Mouse (Mus musculus): ENCODE measurements around the gene Wdr44. TPM values are rescaled to one million over a fixed set of nuclear protein-coding genes. Genes with fewer than 3 reads are reported as not detected.

The Wdr44 gene
- polyA plus RNA-seq, 2 experiments = 4.7 to 13.3 TPM

- H3K4me3 ChIP-seq (replicated peaks; ENCODE audit: low read length) = no peak overlapping the region
- ATAC-seq (ENCODE audit: low FRiP score, low read depth) = no peak
- TF ChIP-seq POLR2A (IDR thresholded peaks at IDR 0.05; ENCODE audit: borderline replicate concordance, extremely low read depth, insufficient read depth, insufficient read length) = no peak
- H3K9me3 ChIP-seq (ENCODE audit: control insufficient read depth, low read length) = no peaks in the 10 kb centered on the region
- H3K4me2 ChIP-seq (replicated peaks; ENCODE audit: low read depth, low read length, severe bottlenecking) = no peak overlapping the region
- no peaks in the 10 kb centered on the region for H3K4me1 ChIP-seq (ENCODE audit: control insufficient read depth, insufficient read depth, low read length)
- no peaks in the 10 kb centered on the region for H3K27me3 ChIP-seq (ENCODE audit: control insufficient read depth, insufficient read depth, low read length)
- DNase-seq (ENCODE audit: low spot score) = no peak
- no peak overlapping the region for H3K27ac ChIP-seq (replicated peaks; ENCODE audit: low read depth, low read length)
- 68% methylated on average over 2 of the region's 2 CpGs for WGBS
- no peaks in the 10 kb centered on the region for H3K36me3 ChIP-seq (ENCODE audit: control insufficient read depth, insufficient read depth, low read length)
- H3K9ac ChIP-seq (ENCODE audit: low read depth, low read length, severe bottlenecking) = no peak overlapping the region
These were observed 16.3 kb upstream of the Wdr44 start for GRCm38 (mm10) chrX:23676583-23676982.

- no peaks in the 10 kb centered on the region for H3K36me3 ChIP-seq (ENCODE audit: control insufficient read depth, insufficient read depth, low read length)
- no peak overlapping the region for H3K27ac ChIP-seq (replicated peaks; ENCODE audit: low read depth, low read length)
- H3K27me3 ChIP-seq (ENCODE audit: control insufficient read depth, insufficient read depth, low read length) = no peaks in the 10 kb centered on the region
- no peak overlapping the region for H3K9ac ChIP-seq (ENCODE audit: low read depth, low read length, severe bottlenecking)
- no peak for TF ChIP-seq POLR2A (IDR thresholded peaks at IDR 0.05; ENCODE audit: borderline replicate concordance, extremely low read depth, insufficient read depth, insufficient read length)
- WGBS = 77% methylated on average over 2 of the region's 2 CpGs
- ATAC-seq (ENCODE audit: low FRiP score, low read depth) = no peak
- H3K4me1 ChIP-seq (ENCODE audit: control insufficient read depth, insufficient read depth, low read length) = no peaks in the 10 kb centered on the region
- H3K9me3 ChIP-seq (ENCODE audit: control insufficient read depth, low read length) = no peaks in the 10 kb centered on the region
- H3K4me3 ChIP-seq (replicated peaks; ENCODE audit: low read length) = no peak overlapping the region
- no peak overlapping the region for H3K4me2 ChIP-seq (replicated peaks; ENCODE audit: low read depth, low read length, severe bottlenecking)
- no peak for DNase-seq (ENCODE audit: low spot score)
These were observed 15.3 kb upstream of the Wdr44 start for GRCm38 (mm10) chrX:23677511-23677910.

- Histone ChIP-seq H3K4me1 (ENCODE audit: control insufficient read depth, insufficient read depth, low read length) (no peaks in the 10 kb centered on the region), H3K36me3 (ENCODE audit: control insufficient read depth, insufficient read depth, low read length) (no peaks in the 10 kb centered on the region), H3K9me3 (ENCODE audit: control insufficient read depth, low read length) (no peaks in the 10 kb centered on the region), H3K9ac (ENCODE audit: low read depth, low read length, severe bottlenecking) (no peak overlapping the region), H3K27me3 (ENCODE audit: control insufficient read depth, insufficient read depth, low read length) (no peaks in the 10 kb centered on the region), H3K4me2 (replicated peaks; ENCODE audit: low read depth, low read length, severe bottlenecking) (peak overlapping the region; percentile 43), H3K4me3 (replicated peaks; ENCODE audit: low read length) (peak overlapping the region; percentile 55), H3K27ac (replicated peaks; ENCODE audit: low read depth, low read length) (0 out of 2 replicates have a peak overlapping the region, but pooled peaks have one; percentile 26)
- no peak for DNase-seq (ENCODE audit: low spot score)
- whole genome bisulfite sequencing = 14% methylated on average over 5 of the region's 5 CpGs
- no peak for ATAC-seq (ENCODE audit: low FRiP score, low read depth)
- TF ChIP-seq POLR2A (IDR thresholded peaks at IDR 0.05; ENCODE audit: borderline replicate concordance, extremely low read depth, insufficient read depth, insufficient read length) = no peak
These were observed 522 bp upstream of the Wdr44 start for GRCm38 (mm10) chrX:23692336-23692721.

GRCm38 (mm10) chrX:23693443-23694400, 871 bp downstream of the Wdr44 start:
- TF ChIP-seq POLR2A (IDR thresholded peaks at IDR 0.05; ENCODE audit: borderline replicate concordance, extremely low read depth, insufficient read depth, insufficient read length) = no peak
- Histone ChIP-seq H3K4me1 (ENCODE audit: control insufficient read depth, insufficient read depth, low read length) (no peaks in the 10 kb centered on the region), H3K9ac (ENCODE audit: low read depth, low read length, severe bottlenecking) (peak overlapping the region; percentile 60), H3K27ac (replicated peaks; ENCODE audit: low read depth, low read length) (peak overlapping the region; percentile 81), H3K4me3 (replicated peaks; ENCODE audit: low read length) (peak overlapping the region; percentile 55), H3K27me3 (ENCODE audit: control insufficient read depth, insufficient read depth, low read length) (no peaks in the 10 kb centered on the region), H3K9me3 (ENCODE audit: control insufficient read depth, low read length) (no peaks in the 10 kb centered on the region), H3K4me2 (replicated peaks; ENCODE audit: low read depth, low read length, severe bottlenecking) (peak overlapping the region; percentile 54), H3K36me3 (ENCODE audit: control insufficient read depth, insufficient read depth, low read length) (no peaks in the 10 kb centered on the region)
- DNase-seq (ENCODE audit: low spot score) (no peak), ATAC-seq (ENCODE audit: low FRiP score, low read depth) (no peak)
- WGBS = 13% methylated on average over 28 of the region's 28 CpGs

DNA sequence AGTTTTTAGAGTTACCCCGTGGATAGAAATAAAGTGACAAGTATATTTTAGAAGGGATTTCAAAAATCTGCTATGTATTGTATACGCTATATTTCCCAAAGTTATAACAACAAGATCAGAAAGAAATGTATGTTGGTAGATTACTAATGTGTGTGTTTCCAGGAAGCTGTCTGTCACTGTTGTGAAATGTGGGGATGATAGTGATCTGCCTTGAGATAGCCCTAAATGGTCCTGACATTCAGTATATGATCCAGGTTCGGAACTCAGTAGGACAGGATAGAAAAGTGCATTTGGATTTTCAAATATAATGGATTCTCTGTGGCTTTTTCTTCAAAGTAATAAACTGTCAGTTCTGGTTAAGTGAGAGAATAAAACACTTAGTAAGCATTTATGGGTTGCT, 1.7 kb downstream of the Wdr44 start:
- H3K27ac ChIP-seq (replicated peaks; ENCODE audit: low read depth, low read length) = no peak overlapping the region
- DNase-seq (ENCODE audit: low spot score) (no peak), ATAC-seq (ENCODE audit: low FRiP score, low read depth) (no peak)
- H3K4me2 ChIP-seq (replicated peaks; ENCODE audit: low read depth, low read length, severe bottlenecking) = peak overlapping the region; percentile 54; the same call in 1 of the 2 replicates
- 67% methylated on average over 3 of the region's 3 CpGs for WGBS
- no peaks in the 10 kb centered on the region for H3K27me3 ChIP-seq (ENCODE audit: control insufficient read depth, insufficient read depth, low read length)
- H3K9ac ChIP-seq (ENCODE audit: low read depth, low read length, severe bottlenecking) = no peak overlapping the region
- no peak for TF ChIP-seq POLR2A (IDR thresholded peaks at IDR 0.05; ENCODE audit: borderline replicate concordance, extremely low read depth, insufficient read depth, insufficient read length)
- no peaks in the 10 kb centered on the region for H3K9me3 ChIP-seq (ENCODE audit: control insufficient read depth, low read length)
- no peaks in the 10 kb centered on the region for H3K4me1 ChIP-seq (ENCODE audit: control insufficient read depth, insufficient read depth, low read length)
- H3K36me3 ChIP-seq (ENCODE audit: control insufficient read depth, insufficient read depth, low read length) = no peaks in the 10 kb centered on the region
- 0 out of 2 replicates have a peak overlapping the region, but pooled peaks have one; percentile 55 for H3K4me3 ChIP-seq (replicated peaks; ENCODE audit: low read length)

Measured in limb, embryonic 14.5 days (tissue).